Mouse (Mus musculus) R1 (cell line): ENCODE data around the gene Xpnpep2.
A peak's percentile ranks its signal among the peaks of the same experiment; 100 is the strongest.

ENCODE experiments used
- DNase-seq: peaks from one replicate; pipeline ENCODE4 v3.0.0-alpha.2; 2018; ENCODE audit warnings: low read depth, low spot score

Gene Xpnpep2

GRCm38 (mm10) chrX:48108394-48109315 lies at the start of gene Xpnpep2:
Gene Xpnpep2, plus strand, starts transcription at chrX:48108725.
- peak; percentile 71 for DNase-seq

GRCm38 (mm10) chrX:48062481-48062880 lies 46.0 kb upstream of the Xpnpep2 start:
- no peak for DNase-seq

- DNase-seq: peak; percentile 89
These were observed 44.2 kb upstream of the Xpnpep2 start for GRCm38 (mm10) chrX:48064166-48064853.

- peak; percentile 21 for DNase-seq
These were observed 41.6 kb upstream of the Xpnpep2 start for GRCm38 (mm10) chrX:48066891-48067290.

- DNase-seq: peak; percentile 90
These were observed 36.6 kb upstream of the Xpnpep2 start for GRCm38 (mm10) chrX:48071961-48072360.

- DNase-seq: peak; percentile 76
These were observed 36.1 kb upstream of the Xpnpep2 start for GRCm38 (mm10) chrX:48072401-48072800.

- no peak for DNase-seq
These were observed 33.8 kb upstream of the Xpnpep2 start for GRCm38 (mm10) chrX:48074691-48075090.

GRCm38 (mm10) chrX:48076806-48077425 lies 31.6 kb upstream of the Xpnpep2 start:
- no peak for DNase-seq

- no peak for DNase-seq
These were observed 26.2 kb upstream of the Xpnpep2 start for GRCm38 (mm10) chrX:48082364-48082763.

- DNase-seq: no peak
These were observed 16.4 kb upstream of the Xpnpep2 start for GRCm38 (mm10) chrX:48092129-48092528.

- no peak for DNase-seq
These were observed 15.0 kb upstream of the Xpnpep2 start for GRCm38 (mm10) chrX:48093555-48093954.

- peak; percentile 51 for DNase-seq
These were observed 13.9 kb upstream of the Xpnpep2 start for GRCm38 (mm10) chrX:48094658-48095057.

- DNase-seq: no peak
These were observed 11.9 kb upstream of the Xpnpep2 start for GRCm38 (mm10) chrX:48096580-48096979.

GRCm38 (mm10) chrX:48098470-48099129 lies 9.9 kb upstream of the Xpnpep2 start:
- no peak for DNase-seq

GRCm38 (mm10) chrX:48099871-48100270 lies 8.7 kb upstream of the Xpnpep2 start:
- DNase-seq: no peak

- DNase-seq: no peak
These were observed 5.3 kb upstream of the Xpnpep2 start for GRCm38 (mm10) chrX:48103256-48103655.

GRCm38 (mm10) chrX:48104736-48105441 lies 3.6 kb upstream of the Xpnpep2 start:
- DNase-seq: no peak

GRCm38 (mm10) chrX:48106226-48106625 lies 2.3 kb upstream of the Xpnpep2 start:
- DNase-seq: no peak

GRCm38 (mm10) chrX:48109316-48109655 lies 761 bp downstream of the Xpnpep2 start:
- no peak for DNase-seq

- DNase-seq: no peak
These were observed 10.8 kb downstream of the Xpnpep2 start for GRCm38 (mm10) chrX:48119294-48119693.
